Mouse (Mus musculus): ENCODE measurements at regions not wholly inside any gene's neighbourhood (a gene's known extent, or its start where the extent isn't known, plus 50 kb on each side); places are given as distances from the start of the nearest gene placed in this dataset.

GRCm38 (mm10) chr1:94582526-94582925 is 530.2 kb upstream of the Pdcd1 start:
- H3K9me3 ChIP-seq (ENCODE audit: control insufficient read depth, low read length) = peaks cover 4% of the 10 kb centered on the region; the same call in 1 of the 2 replicates
- H3K4me3 ChIP-seq (ENCODE audit: low read length) = no peak overlapping the region
- H3K4me2 ChIP-seq (replicated peaks; ENCODE audit: low read depth, low read length) = no peak overlapping the region
- no peak overlapping the region for H3K27ac ChIP-seq (ENCODE audit: low read depth, low read length)
- H3K9ac ChIP-seq (ENCODE audit: low read depth, low read length) = no peak overlapping the region
- no peak for ATAC-seq (ENCODE audit: low FRiP score, low TSS enrichment)
- H3K27me3 ChIP-seq (ENCODE audit: control insufficient read depth, insufficient read depth, low read length) = no peaks in the 10 kb centered on the region
- H3K36me3 ChIP-seq (ENCODE audit: control insufficient read depth, insufficient read depth, low read length) = no peaks in the 10 kb centered on the region
- no peaks in the 10 kb centered on the region for H3K4me1 ChIP-seq (ENCODE audit: control insufficient read depth, insufficient read depth, low read length)

GRCm38 (mm10) chr1:94581650-94582405 is 529.5 kb upstream of the Pdcd1 start:
- ATAC-seq (ENCODE audit: low FRiP score, low TSS enrichment) = 0 out of 2 replicates have a peak, but pooled peaks have one; percentile 35
- peaks cover 4% of the 10 kb centered on the region; the same call in 1 of the 2 replicates for H3K9me3 ChIP-seq (ENCODE audit: control insufficient read depth, low read length)
- no peaks in the 10 kb centered on the region for H3K4me1 ChIP-seq (ENCODE audit: control insufficient read depth, insufficient read depth, low read length)
- no peak overlapping the region for H3K27ac ChIP-seq (ENCODE audit: low read depth, low read length)
- H3K4me2 ChIP-seq (replicated peaks; ENCODE audit: low read depth, low read length) = no peak overlapping the region
- H3K36me3 ChIP-seq (ENCODE audit: control insufficient read depth, insufficient read depth, low read length) = no peaks in the 10 kb centered on the region
- no peak overlapping the region for H3K9ac ChIP-seq (ENCODE audit: low read depth, low read length)
- no peak overlapping the region for H3K4me3 ChIP-seq (ENCODE audit: low read length)
- 49% methylated on average over 4 of the region's 4 CpGs for WGBS
- H3K27me3 ChIP-seq (ENCODE audit: control insufficient read depth, insufficient read depth, low read length) = no peaks in the 10 kb centered on the region

- Histone ChIP-seq H3K27me3 (ENCODE audit: control insufficient read depth, insufficient read depth, low read length) (no peaks in the 10 kb centered on the region), H3K4me3 (ENCODE audit: low read length) (no peak overlapping the region), H3K4me2 (replicated peaks; ENCODE audit: low read depth, low read length) (no peak overlapping the region), H3K4me1 (ENCODE audit: control insufficient read depth, insufficient read depth, low read length) (no peaks in the 10 kb centered on the region), H3K9me3 (ENCODE audit: control insufficient read depth, low read length) (no peaks in the 10 kb centered on the region), H3K9ac (ENCODE audit: low read depth, low read length) (no peak overlapping the region), H3K36me3 (ENCODE audit: control insufficient read depth, insufficient read depth, low read length) (no peaks in the 10 kb centered on the region), H3K27ac (ENCODE audit: low read depth, low read length) (no peak overlapping the region)
- ATAC-seq (ENCODE audit: low FRiP score, low TSS enrichment) = no peak
- WGBS = 86% methylated on average over 4 of the region's 4 CpGs
Observed at GRCm38 (mm10) chr1:94532773-94533541, 480.6 kb upstream of the Pdcd1 start.

- H3K4me3 ChIP-seq (ENCODE audit: low read length) = no peak overlapping the region
- 47% methylated on average over 4 of the region's 4 CpGs for WGBS
- H3K36me3 ChIP-seq (ENCODE audit: control insufficient read depth, insufficient read depth, low read length) = no peaks in the 10 kb centered on the region
- H3K9ac ChIP-seq (ENCODE audit: low read depth, low read length) = no peak overlapping the region
- ATAC-seq (ENCODE audit: low FRiP score, low TSS enrichment) = no peak
- H3K4me2 ChIP-seq (replicated peaks; ENCODE audit: low read depth, low read length) = no peak overlapping the region
- no peaks in the 10 kb centered on the region for H3K9me3 ChIP-seq (ENCODE audit: control insufficient read depth, low read length)
- H3K27me3 ChIP-seq (ENCODE audit: control insufficient read depth, insufficient read depth, low read length) = no peaks in the 10 kb centered on the region
- no peaks in the 10 kb centered on the region for H3K4me1 ChIP-seq (ENCODE audit: control insufficient read depth, insufficient read depth, low read length)
- H3K27ac ChIP-seq (ENCODE audit: low read depth, low read length) = no peak overlapping the region
Observed at GRCm38 (mm10) chr1:94504080-94504520, 451.7 kb upstream of the Pdcd1 start.

GRCm38 (mm10) chr1:94503379-94504079 is 451.2 kb upstream of the Pdcd1 start:
- H3K36me3 ChIP-seq (ENCODE audit: control insufficient read depth, insufficient read depth, low read length) = no peaks in the 10 kb centered on the region
- no peak overlapping the region for H3K9ac ChIP-seq (ENCODE audit: low read depth, low read length)
- H3K27me3 ChIP-seq (ENCODE audit: control insufficient read depth, insufficient read depth, low read length) = no peaks in the 10 kb centered on the region
- H3K9me3 ChIP-seq (ENCODE audit: control insufficient read depth, low read length) = no peaks in the 10 kb centered on the region
- 65% methylated on average over 6 of the region's 6 CpGs for WGBS
- H3K4me2 ChIP-seq (replicated peaks; ENCODE audit: low read depth, low read length) = no peak overlapping the region
- ATAC-seq (ENCODE audit: low FRiP score, low TSS enrichment) = no peak
- H3K4me1 ChIP-seq (ENCODE audit: control insufficient read depth, insufficient read depth, low read length) = no peaks in the 10 kb centered on the region
- no peak overlapping the region for H3K4me3 ChIP-seq (ENCODE audit: low read length)
- no peak overlapping the region for H3K27ac ChIP-seq (ENCODE audit: low read depth, low read length)

- WGBS = 42% methylated on average over 6 of the region's 6 CpGs
- Histone ChIP-seq H3K27me3 (ENCODE audit: control insufficient read depth, insufficient read depth, low read length) (no peaks in the 10 kb centered on the region), H3K9ac (ENCODE audit: low read depth, low read length) (no peak overlapping the region), H3K4me3 (ENCODE audit: low read length) (no peak overlapping the region), H3K36me3 (ENCODE audit: control insufficient read depth, insufficient read depth, low read length) (no peaks in the 10 kb centered on the region), H3K4me2 (replicated peaks; ENCODE audit: low read depth, low read length) (no peak overlapping the region), H3K27ac (ENCODE audit: low read depth, low read length) (no peak overlapping the region), H3K4me1 (ENCODE audit: control insufficient read depth, insufficient read depth, low read length) (no peaks in the 10 kb centered on the region), H3K9me3 (ENCODE audit: control insufficient read depth, low read length) (no peaks in the 10 kb centered on the region)
- no peak for ATAC-seq (ENCODE audit: low FRiP score, low TSS enrichment)
Observed at GRCm38 (mm10) chr1:94502066-94502861, 449.9 kb upstream of the Pdcd1 start.

GRCm38 (mm10) chr1:94496992-94497391 is 444.6 kb upstream of the Pdcd1 start:
- Histone ChIP-seq H3K9me3 (ENCODE audit: control insufficient read depth, low read length) (no peaks in the 10 kb centered on the region), H3K27me3 (ENCODE audit: control insufficient read depth, insufficient read depth, low read length) (no peaks in the 10 kb centered on the region), H3K4me1 (ENCODE audit: control insufficient read depth, insufficient read depth, low read length) (no peaks in the 10 kb centered on the region), H3K9ac (ENCODE audit: low read depth, low read length) (no peak overlapping the region), H3K27ac (ENCODE audit: low read depth, low read length) (no peak overlapping the region), H3K4me3 (ENCODE audit: low read length) (no peak overlapping the region), H3K4me2 (replicated peaks; ENCODE audit: low read depth, low read length) (no peak overlapping the region), H3K36me3 (ENCODE audit: control insufficient read depth, insufficient read depth, low read length) (no peaks in the 10 kb centered on the region)
- WGBS = 89% methylated on average over 2 of the region's 2 CpGs
- ATAC-seq (ENCODE audit: low FRiP score, low TSS enrichment) = no peak

- Histone ChIP-seq H3K27ac (ENCODE audit: low read depth, low read length) (no peak overlapping the region), H3K27me3 (ENCODE audit: control insufficient read depth, insufficient read depth, low read length) (no peaks in the 10 kb centered on the region), H3K9ac (ENCODE audit: low read depth, low read length) (no peak overlapping the region), H3K9me3 (ENCODE audit: control insufficient read depth, low read length) (no peaks in the 10 kb centered on the region), H3K4me3 (ENCODE audit: low read length) (no peak overlapping the region), H3K4me2 (replicated peaks; ENCODE audit: low read depth, low read length) (no peak overlapping the region), H3K36me3 (ENCODE audit: control insufficient read depth, insufficient read depth, low read length) (no peaks in the 10 kb centered on the region), H3K4me1 (ENCODE audit: control insufficient read depth, insufficient read depth, low read length) (no peaks in the 10 kb centered on the region)
- no peak for ATAC-seq (ENCODE audit: low FRiP score, low TSS enrichment)
- 86% methylated on average over 3 of the region's 3 CpGs for WGBS
Observed at GRCm38 (mm10) chr1:94496341-94496740, 444.0 kb upstream of the Pdcd1 start.
